Mouse (Mus musculus): ENCODE results near the gene Fkbp14.

DNA sequence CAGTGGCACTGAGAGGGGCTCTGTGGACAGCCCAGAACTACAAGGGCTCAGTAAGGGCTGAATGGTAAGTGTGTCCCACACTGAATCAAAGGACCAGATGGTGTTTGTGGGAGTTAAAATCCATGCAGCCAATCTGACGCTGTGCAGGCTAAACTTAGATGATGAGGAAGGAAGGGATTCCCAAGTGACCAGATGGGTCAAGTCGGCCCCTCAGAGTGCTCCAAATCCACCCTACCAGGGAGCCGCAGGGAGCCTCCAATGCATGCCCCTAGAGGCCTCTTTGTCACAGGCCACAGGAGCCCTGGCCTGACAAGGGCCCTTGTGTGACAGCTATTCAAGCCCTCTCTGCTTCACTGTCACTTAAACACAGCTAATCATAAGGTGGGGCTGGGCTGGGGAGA is 58.3 kb downstream of the Fkbp14 start:
- TF ChIP-seq CTCF (IDR thresholded peaks at IDR 0.05; ENCODE audit: control insufficient read depth, insufficient read depth, low read length) (no peak), POLR2A (IDR thresholded peaks at IDR 0.05; ENCODE audit: borderline replicate concordance, control insufficient read depth, low read depth, low read length) (no peak)
